Mouse (Mus musculus) hindbrain, embryonic 13.5 days (tissue): Measurements from ENCODE around the gene Sptbn1. TPM values are rescaled to one million over a fixed set of nuclear protein-coding genes. Genes with fewer than 3 reads are reported as not detected.

Source experiments
- ATAC-seq: fragments of 200-750 bp; cut with Nextera tagmentation; 2 replicates; pipeline ENCODE4 v1.8.0; 2017; ENCODE audit warnings: moderate TSS enrichment; ENCODE audit not compliant: low FRiP score
- H3K27ac ChIP-seq: fragments of 300-500 bp; sonication (generic); 2 replicates; pipeline ENCODE4 v1.5.1; 2015; ENCODE audit warnings: inconsistent platforms, mild to moderate bottlenecking, moderate library complexity
- H3K27me3 ChIP-seq: fragments of 300-500 bp; sonication (generic); 2 replicates; pipeline ENCODE4 v1.6.1; 2015; ENCODE audit warnings: mild to moderate bottlenecking, inconsistent platforms
- H3K36me3 ChIP-seq: fragments of 300-500 bp; sonication (generic); 2 replicates; pipeline ENCODE4 v1.6.1; 2015; ENCODE audit warnings: mild to moderate bottlenecking, inconsistent platforms
- H3K4me1 ChIP-seq: fragments of 300-500 bp; sonication (generic); replicated peaks from 2 replicates; pipeline ENCODE4 v1.6.1; 2015; ENCODE audit warnings: inconsistent platforms
- H3K4me2 ChIP-seq: fragments of 300-500 bp; sonication (generic); 2 replicates; pipeline ENCODE4 v1.6.1; 2015; ENCODE audit warnings: inconsistent platforms, mild to moderate bottlenecking, moderate library complexity
- H3K4me3 ChIP-seq: fragments of 300-500 bp; sonication (generic); 2 replicates; pipeline ENCODE4 v1.5.1; 2015; ENCODE audit warnings: mild to moderate bottlenecking, inconsistent platforms
- H3K9ac ChIP-seq: fragments of 300-500 bp; sonication (generic); 2 replicates; pipeline ENCODE4 v1.6.1; 2015; ENCODE audit warnings: mild to moderate bottlenecking, inconsistent platforms
- H3K9me3 ChIP-seq: fragments of 300-500 bp; sonication (generic); 2 replicates; pipeline ENCODE4 v1.6.1; 2016; ENCODE audit warnings: inconsistent platforms
- WGBS: fragments of 180-500 bp; shearing (Covaris S2); methylation state at CpG from one replicate; pipeline ENCODE4 v1.1.7; 2015; 5-methylcytosine and 5-hydroxymethylcytosine counted together
- polyA plus RNA-seq: library from polyadenylated mRNA; unstranded; fragments of >200 nt; fragmentation: Nextera tagmentation; extraction: Ambion mirVana; gene quantifications from 2 replicates; pipeline ENCODE4 v1.2.1, GENCODE M21; 2015

Sptbn1 gene
- polyA plus RNA-seq, 1 experiment from 2014 or later = 156 TPM

GRCm38 (mm10) chr11:30132581-30132980 lies 135.4 kb downstream of the Sptbn1 start:
- no peak overlapping the region for H3K4me2 ChIP-seq
- 92% methylated on average over 6 of the region's 6 CpGs for WGBS
- H3K27me3 ChIP-seq = no peaks in the 10 kb centered on the region
- H3K4me1 ChIP-seq = no peaks in the 10 kb centered on the region
- H3K27ac ChIP-seq = no peak overlapping the region
- no peak overlapping the region for H3K4me3 ChIP-seq
- ATAC-seq = no peak
- peaks cover 94% of the 10 kb centered on the region for H3K36me3 ChIP-seq
- no peaks in the 10 kb centered on the region for H3K9me3 ChIP-seq
- no peak overlapping the region for H3K9ac ChIP-seq

DNA sequence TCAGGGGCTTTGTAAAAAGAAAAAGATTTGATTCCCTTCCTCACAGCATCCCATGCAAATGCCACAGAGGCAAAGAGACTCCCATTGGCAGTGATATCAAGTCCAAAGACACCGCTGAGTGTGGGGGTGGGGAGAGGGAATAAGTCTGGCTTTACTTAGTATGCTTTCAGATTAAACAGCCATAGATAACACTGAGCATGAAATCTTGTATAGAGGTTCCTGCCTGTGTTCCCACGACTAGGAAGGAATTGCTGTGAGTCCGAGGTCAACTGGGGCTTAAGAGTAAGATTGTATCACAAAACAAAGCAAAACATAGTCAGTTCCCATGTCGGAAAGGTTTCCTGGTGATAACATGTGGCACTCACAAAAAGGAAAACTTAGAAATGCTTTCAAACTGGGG lies 136.3 kb downstream of the Sptbn1 start:
- H3K4me2 ChIP-seq = no peak overlapping the region
- ATAC-seq = no peak
- WGBS = 83% methylated on average over 4 of the region's 4 CpGs
- no peak overlapping the region for H3K27ac ChIP-seq
- no peaks in the 10 kb centered on the region for H3K4me1 ChIP-seq
- no peaks in the 10 kb centered on the region for H3K27me3 ChIP-seq
- H3K4me3 ChIP-seq = no peak overlapping the region
- peaks cover 93% of the 10 kb centered on the region for H3K36me3 ChIP-seq
- H3K9ac ChIP-seq = no peak overlapping the region
- no peaks in the 10 kb centered on the region for H3K9me3 ChIP-seq

- peaks cover 88% of the 10 kb centered on the region for H3K36me3 ChIP-seq
These were observed 138.6 kb downstream of the Sptbn1 start for GRCm38 (mm10) chr11:30129339-30129738.

GRCm38 (mm10) chr11:30126840-30127239 lies 141.1 kb downstream of the Sptbn1 start:
- Histone ChIP-seq H3K4me1 (no peaks in the 10 kb centered on the region), H3K27me3 (no peaks in the 10 kb centered on the region), H3K27ac (no peak overlapping the region), H3K4me2 (no peak overlapping the region), H3K4me3 (no peak overlapping the region), H3K36me3 (peaks cover 87% of the 10 kb centered on the region), H3K9ac (no peak overlapping the region), H3K9me3 (no peaks in the 10 kb centered on the region)
- WGBS = 94% methylated on average over 1 of the region's 1 CpGs
- ATAC-seq = no peak

More at GRCm38 (mm10) chr11:30129339-30129738, 138.6 kb downstream of the Sptbn1 start:
- H3K9me3 ChIP-seq = no peaks in the 10 kb centered on the region
- no peak overlapping the region for H3K4me3 ChIP-seq
- no peak for ATAC-seq
- H3K27me3 ChIP-seq = no peaks in the 10 kb centered on the region
- 88% methylated on average over 7 of the region's 7 CpGs for WGBS
- H3K4me1 ChIP-seq = no peaks in the 10 kb centered on the region
- no peak overlapping the region for H3K4me2 ChIP-seq
- no peak overlapping the region for H3K9ac ChIP-seq
- H3K27ac ChIP-seq = no peak overlapping the region

DNA sequence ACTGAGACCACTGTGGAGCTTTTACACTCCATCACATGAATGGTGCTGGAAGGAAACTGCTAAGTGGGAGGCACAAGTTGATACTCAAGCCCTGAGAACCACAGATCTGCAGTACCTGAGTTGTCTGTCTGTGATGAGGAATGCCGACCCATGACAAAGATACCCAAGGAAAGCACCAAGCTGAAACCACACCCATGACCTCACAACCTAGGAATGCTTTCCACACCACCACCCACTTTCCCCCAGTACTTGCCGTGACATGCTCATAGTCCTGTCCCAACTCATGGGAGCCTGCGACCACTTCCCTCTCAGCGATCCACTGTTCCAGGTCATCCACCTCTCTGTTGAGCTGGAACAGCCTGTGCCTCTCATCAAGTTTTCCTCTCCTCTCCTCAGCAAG lies 149.9 kb downstream of the Sptbn1 start:
- Histone ChIP-seq H3K36me3 (peaks cover 97% of the 10 kb centered on the region), H3K9ac (no peak overlapping the region), H3K4me1 (no peaks in the 10 kb centered on the region), H3K4me3 (no peak overlapping the region), H3K27me3 (no peaks in the 10 kb centered on the region), H3K4me2 (no peak overlapping the region), H3K9me3 (no peaks in the 10 kb centered on the region), H3K27ac (no peak overlapping the region)
- 87% methylated on average over 4 of the region's 4 CpGs for WGBS
- ATAC-seq = no peak

DNA sequence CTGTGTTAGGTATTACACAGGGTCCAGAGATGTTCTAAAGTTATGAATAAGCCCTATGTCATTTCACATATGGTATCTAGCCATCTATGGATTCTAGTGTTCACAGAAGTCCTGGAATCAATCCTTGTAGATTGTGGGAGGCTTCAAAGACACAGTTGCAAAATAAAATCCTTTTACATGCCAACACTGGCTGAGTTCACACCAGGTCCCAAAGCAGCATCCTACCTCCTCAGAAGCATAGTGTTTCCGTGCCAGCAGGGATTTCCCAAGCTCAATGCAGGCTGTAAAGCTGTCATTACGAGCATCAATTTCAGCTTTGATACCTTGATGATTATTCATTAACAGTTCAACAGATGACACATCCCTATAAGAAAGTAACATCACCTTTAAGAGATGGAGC lies 154.3 kb downstream of the Sptbn1 start:
- 91% methylated on average over 2 of the region's 2 CpGs for WGBS
- H3K4me1 ChIP-seq = no peaks in the 10 kb centered on the region
- no peak overlapping the region for H3K4me3 ChIP-seq
- no peak for ATAC-seq
- H3K9me3 ChIP-seq = no peaks in the 10 kb centered on the region
- H3K27me3 ChIP-seq = no peaks in the 10 kb centered on the region
- H3K36me3 ChIP-seq = peaks cover 94% of the 10 kb centered on the region
- H3K9ac ChIP-seq = no peak overlapping the region
- H3K27ac ChIP-seq = no peak overlapping the region
- H3K4me2 ChIP-seq = no peak overlapping the region

DNA sequence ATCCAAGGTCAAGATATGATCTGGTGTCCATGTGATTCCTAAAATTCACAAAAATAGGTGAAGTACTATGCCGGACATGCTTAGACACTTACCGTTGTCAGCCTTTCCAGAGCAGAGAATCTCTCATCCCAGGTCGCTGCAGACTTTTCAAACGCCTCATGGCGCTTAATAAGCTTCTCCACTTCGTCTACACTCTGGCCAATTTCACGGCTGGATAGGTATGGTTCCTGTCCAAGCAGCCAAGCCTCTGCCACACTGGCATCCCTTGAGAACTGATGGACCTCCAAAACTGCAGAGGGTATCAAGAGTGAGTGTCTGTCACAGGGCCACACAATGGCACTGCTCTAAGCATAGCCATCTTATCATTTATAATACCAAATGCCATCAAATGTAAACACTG lies 157.3 kb downstream of the Sptbn1 start:
- no peaks in the 10 kb centered on the region for H3K9me3 ChIP-seq
- no peak overlapping the region for H3K4me2 ChIP-seq
- ATAC-seq = no peak
- H3K36me3 ChIP-seq = peaks cover 88% of the 10 kb centered on the region
- no peak overlapping the region for H3K4me3 ChIP-seq
- 92% methylated on average over 7 of the region's 7 CpGs for WGBS
- H3K27ac ChIP-seq = no peak overlapping the region
- no peaks in the 10 kb centered on the region for H3K4me1 ChIP-seq
- H3K9ac ChIP-seq = no peak overlapping the region
- no peaks in the 10 kb centered on the region for H3K27me3 ChIP-seq

DNA sequence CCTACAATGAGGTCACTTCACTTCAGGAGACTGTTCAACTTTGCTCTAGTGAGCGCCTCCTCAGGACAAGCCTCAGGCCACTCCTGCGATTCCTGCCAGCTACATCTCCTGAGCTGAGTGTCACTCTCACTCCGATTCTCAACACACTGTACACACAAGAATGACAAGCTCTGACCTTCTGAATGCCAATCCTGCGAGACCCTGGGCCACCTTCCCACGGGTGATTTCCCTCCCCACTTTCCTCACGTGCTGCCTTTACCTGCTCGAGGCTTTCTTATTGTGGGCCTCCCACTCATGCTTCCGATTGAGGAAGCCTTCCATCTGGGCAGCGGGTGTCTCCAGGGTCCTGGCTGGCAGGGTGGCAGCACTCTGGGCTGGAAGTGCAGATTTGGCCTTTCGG lies 163.8 kb downstream of the Sptbn1 start:
- H3K9me3 ChIP-seq = no peaks in the 10 kb centered on the region
- WGBS = 97% methylated on average over 10 of the region's 10 CpGs
- no peak for ATAC-seq

DNA sequence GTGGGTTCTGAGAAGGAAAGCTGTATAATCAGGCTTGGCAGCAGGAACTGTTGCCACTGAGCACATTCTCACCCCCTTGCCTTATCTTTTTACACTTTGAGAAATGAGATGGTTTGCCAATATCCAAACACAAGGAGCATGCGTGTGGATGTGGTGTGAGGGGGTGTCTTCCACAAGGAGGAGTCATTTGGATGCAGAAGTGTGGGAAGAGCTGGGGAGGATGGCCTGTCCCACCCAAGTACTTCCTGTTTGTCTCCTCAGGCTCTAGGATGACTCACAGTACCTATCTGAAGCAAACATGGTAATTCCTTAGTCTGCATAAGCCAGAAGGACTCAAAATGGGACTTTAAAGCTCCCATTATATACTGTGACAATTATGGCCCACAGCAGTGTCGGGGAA lies 165.4 kb downstream of the Sptbn1 start:
- Histone ChIP-seq H3K36me3 (peaks cover 92% of the 10 kb centered on the region), H3K4me3 (no peak overlapping the region), H3K27me3 (no peaks in the 10 kb centered on the region), H3K27ac (no peak overlapping the region), H3K9me3 (no peaks in the 10 kb centered on the region), H3K9ac (no peak overlapping the region), H3K4me1 (no peaks in the 10 kb centered on the region), H3K4me2 (no peak overlapping the region)
- ATAC-seq = no peak
- 95% methylated on average over 2 of the region's 2 CpGs for WGBS

More for the DNA sequence above, 163.8 kb downstream of the Sptbn1 start:
- no peak overlapping the region for H3K4me3 ChIP-seq
- no peaks in the 10 kb centered on the region for H3K4me1 ChIP-seq
- no peak overlapping the region for H3K27ac ChIP-seq
- no peaks in the 10 kb centered on the region for H3K27me3 ChIP-seq
- no peak overlapping the region for H3K4me2 ChIP-seq
- no peak overlapping the region for H3K9ac ChIP-seq
- peaks cover 91% of the 10 kb centered on the region for H3K36me3 ChIP-seq

DNA sequence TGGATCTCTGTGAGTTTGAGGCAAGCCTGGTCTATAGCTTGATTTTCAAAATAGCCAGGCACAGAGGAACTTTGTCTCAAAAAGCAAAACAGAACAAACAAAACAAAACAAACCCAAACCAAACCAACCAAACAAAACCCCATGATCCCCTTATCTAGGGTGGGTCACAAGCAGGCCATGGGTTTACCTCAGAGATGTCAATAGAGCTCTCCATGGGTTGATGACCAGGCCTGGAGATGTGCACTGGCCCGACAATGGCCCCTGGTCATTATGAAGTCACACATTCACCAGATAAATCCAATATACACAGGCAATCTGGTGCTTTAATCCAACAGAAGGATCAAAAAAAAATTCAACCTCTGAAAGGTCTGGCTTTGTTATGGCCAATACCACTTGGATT lies 166.2 kb downstream of the Sptbn1 start:
- Histone ChIP-seq H3K27ac (no peak overlapping the region), H3K4me2 (no peak overlapping the region), H3K9ac (no peak overlapping the region), H3K9me3 (no peaks in the 10 kb centered on the region), H3K36me3 (peaks cover 96% of the 10 kb centered on the region), H3K4me3 (no peak overlapping the region), H3K27me3 (no peaks in the 10 kb centered on the region), H3K4me1 (no peaks in the 10 kb centered on the region)
- ATAC-seq = no peak
- 92% methylated on average over 1 of the region's 1 CpGs for WGBS

GRCm38 (mm10) chr11:30101162-30101561 lies 166.8 kb downstream of the Sptbn1 start:
- Histone ChIP-seq H3K27ac (no peak overlapping the region), H3K9me3 (no peaks in the 10 kb centered on the region), H3K4me3 (no peak overlapping the region), H3K4me2 (no peak overlapping the region), H3K27me3 (no peaks in the 10 kb centered on the region), H3K9ac (no peak overlapping the region), H3K36me3 (peaks cover 94% of the 10 kb centered on the region), H3K4me1 (no peaks in the 10 kb centered on the region)
- 96% methylated on average over 2 of the region's 2 CpGs for whole genome bisulfite sequencing
- no peak for ATAC-seq

GRCm38 (mm10) chr11:30099916-30100315 lies 168.1 kb downstream of the Sptbn1 start:
- H3K4me2 ChIP-seq = no peak overlapping the region
- H3K9me3 ChIP-seq = no peaks in the 10 kb centered on the region
- no peaks in the 10 kb centered on the region for H3K4me1 ChIP-seq
- 96% methylated on average over 6 of the region's 6 CpGs for WGBS
- H3K9ac ChIP-seq = no peak overlapping the region
- H3K36me3 ChIP-seq = peaks cover 87% of the 10 kb centered on the region
- no peak overlapping the region for H3K4me3 ChIP-seq
- no peaks in the 10 kb centered on the region for H3K27me3 ChIP-seq
- no peak overlapping the region for H3K27ac ChIP-seq
- no peak for ATAC-seq

GRCm38 (mm10) chr11:30095212-30095773 lies 172.7 kb downstream of the Sptbn1 start:
- ATAC-seq = no peak
- Histone ChIP-seq H3K4me1 (no peaks in the 10 kb centered on the region), H3K27me3 (no peaks in the 10 kb centered on the region), H3K27ac (no peak overlapping the region), H3K4me3 (no peak overlapping the region), H3K36me3 (peaks cover 41% of the 10 kb centered on the region), H3K4me2 (no peak overlapping the region), H3K9ac (no peak overlapping the region), H3K9me3 (no peaks in the 10 kb centered on the region)
- 91% methylated on average over 6 of the region's 6 CpGs for WGBS
